ENCODE assay signal across 10 mouse cellular contexts in the genomic region with DNA sequence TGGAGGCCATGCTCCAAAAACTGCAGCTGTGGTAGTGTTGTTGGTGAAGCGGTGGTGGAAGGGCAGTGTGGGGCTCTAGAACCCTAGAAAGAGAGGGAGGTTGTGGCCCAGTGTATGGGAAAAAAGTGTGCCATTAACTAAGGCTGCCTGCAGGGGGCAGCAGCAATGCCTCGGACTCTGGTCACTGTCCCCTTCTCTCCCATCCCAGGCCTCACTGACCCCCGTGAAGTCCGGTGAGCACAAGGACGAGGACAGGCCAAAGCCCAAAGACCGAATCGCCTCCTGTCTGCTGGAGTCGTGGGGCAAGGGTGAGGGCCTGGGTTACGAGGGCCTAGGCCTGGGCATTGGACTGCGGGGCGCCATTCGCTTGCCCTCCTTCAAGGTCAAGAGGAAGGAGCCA. TPM values are rescaled to one million over a fixed set of nuclear protein-coding genes. Genes with fewer than 3 reads are reported as not detected.
A peak's percentile ranks its signal among the peaks of the same experiment; 100 is the strongest.
DNase-seq lines count a peak whose midpoint lies in the region; ATAC-seq and TF ChIP-seq lines count a peak whose summit lies in the region.
"Had no signal": no experiment of that assay in that cellular context is flagged by ENCODE, and none has a peak within 500 bp of the region (broad histone marks: within the 10 kb centered on the region; RNA-seq: fewer than 3 reads in every experiment).

No protein-coding gene starts in this region.

- H3K9me3 ChIP-seq in lung, postnatal 0 days (ENCODE audit: low read length): no peaks in the 10 kb centered on the region

- H3K27me3 ChIP-seq in lung, postnatal 0 days (replicated peaks; ENCODE audit: insufficient read depth, low read length): no peaks in the 10 kb centered on the region

- ATAC-seq in lung, postnatal 0 days: no peak

- no peak overlapping the region for H3K4me2 ChIP-seq in lung, postnatal 0 days (replicated peaks; ENCODE audit: low read depth, low read length)

- no peak for TF ChIP-seq POLR2A in olfactory bulb, adult 2 months (IDR thresholded peaks at IDR 0.05; ENCODE audit: insufficient read depth, low read depth, low read length)

- no peak overlapping the region for H3K9ac ChIP-seq in lung, postnatal 0 days (replicated peaks; ENCODE audit: low read depth)

- TF ChIP-seq CTCF in lung, postnatal 0 days (IDR thresholded peaks at IDR 0.05): peak; percentile 64
- TF ChIP-seq CTCF in olfactory bulb, adult 2 months (IDR thresholded peaks at IDR 0.05; ENCODE audit: insufficient read depth, low read depth, low read length): peak; percentile 68; the same call in 1 of the 2 replicates

- no peak overlapping the region for H3K27ac ChIP-seq in lung, postnatal 0 days (ENCODE audit: low read length)
- H3K27ac ChIP-seq in olfactory bulb, adult 2 months (ENCODE audit: insufficient read depth, low read depth, low read length): no peak overlapping the region

- no peak overlapping the region for H3K4me3 ChIP-seq in lung, postnatal 0 days (ENCODE audit: low read depth, low read length)
- H3K4me3 ChIP-seq in olfactory bulb, adult 2 months (ENCODE audit: insufficient read depth, low read depth, low read length): no peak overlapping the region

- peak; percentile 21 for DNase-seq in heart, postnatal 4 days
- DNase-seq in heart, adult 9 months (ENCODE audit: low spot score in 2 of 2): no peak
- DNase-seq in lung, postnatal 0 days (ENCODE audit: low spot score): no peak
- DNase-seq in lung, postnatal 4 days: no peak
- DNase-seq in ZHBTc4 (ENCODE audit: low read depth, low spot score): peak; percentile 48
- DNase-seq in gastrocnemius, adult 8-10 months (ENCODE audit: low spot score in 2 of 2): no peak
- DNase-seq: thymus, postnatal 36 days had no signal

- H3K4me1 ChIP-seq in lung, postnatal 0 days (ENCODE audit: insufficient read depth, low read depth, low read length): no peaks in the 10 kb centered on the region
- H3K4me1 ChIP-seq in olfactory bulb, adult 2 months (ENCODE audit: control insufficient read depth, insufficient read depth, low read length): peaks cover 7% of the 10 kb centered on the region

- WGBS in lung, postnatal 0 days: 84% methylated on average over 12 of the region's 12 CpGs
- WGBS in olfactory bulb, adult 2 months: 85% methylated on average over 12 of the region's 12 CpGs

- H3K36me3 ChIP-seq in lung, postnatal 0 days (ENCODE audit: insufficient read depth, low read length): peaks cover 49% of the 10 kb centered on the region

- TF ChIP-seq EP300 in lung, postnatal 0 days (IDR thresholded peaks at IDR 0.05): no peak

RNA-seq across cellular contexts. Expression of a gene that starts 12.4 kb away (rescaled TPM):
- 10 to 100 TPM; 22.8 to 24.8 TPM for total RNA-seq in heart, postnatal 4 days (2021)
- 61.3 and 62.0 TPM in 2 replicates for polyA plus RNA-seq in lung, postnatal 0 days (2015; fragmentation: Nextera tagmentation; extraction: Ambion mirVana)
- polyA plus RNA-seq in olfactory bulb, adult 2 months (2012; ENCODE audit: insufficient read depth, insufficient read length, low replicate concordance, missing spikeins): not detected in 2 replicates
- total RNA-seq in gastrocnemius, adult 8-10 months (2022): 10 to 100 TPM; 11.4 to 12.8 (median 12.3) TPM

RNA-seq across cellular contexts. Expression of a gene that starts 14.8 kb away (rescaled TPM):
- total RNA-seq in heart, postnatal 4 days (2021): 10 to 100 TPM; 22.2 to 23.0 TPM
- 6.2 and 7.2 TPM in 2 replicates for polyA plus RNA-seq in lung, postnatal 0 days (2015; fragmentation: Nextera tagmentation; extraction: Ambion mirVana)
- polyA plus RNA-seq in olfactory bulb, adult 2 months (2012; ENCODE audit: insufficient read depth, insufficient read length, low replicate concordance, missing spikeins): not detected in 2 replicates
- 10 to 100 TPM in 3 of 4 experiments, 1 to 10 TPM in 1; 8.0 to 10.8 (median 10.5) TPM for total RNA-seq in gastrocnemius, adult 8-10 months (2022)

RNA-seq across cellular contexts. Expression of a gene that starts 24.3 kb away (rescaled TPM):
- total RNA-seq in heart, postnatal 4 days (2021): under 1 TPM; 0.36 to 0.71 TPM
- polyA plus RNA-seq in lung, postnatal 0 days (2015; fragmentation: Nextera tagmentation; extraction: Ambion mirVana): 12.4 and 16.8 TPM in 2 replicates
- not detected in 2 replicates for polyA plus RNA-seq in olfactory bulb, adult 2 months (2012; ENCODE audit: insufficient read depth, insufficient read length, low replicate concordance, missing spikeins)
- total RNA-seq in gastrocnemius, adult 8-10 months (2022): under 1 TPM in 3 of 4 experiments, not detected in 1; 0.24 to 0.36 (median 0.36) TPM

RNA-seq across cellular contexts. Expression of a gene that starts 25.8 kb away (rescaled TPM):
- total RNA-seq in heart, postnatal 4 days (2021): not detected
- 0.19 TPM in 1 of 2 replicates, not detected in the other for polyA plus RNA-seq in lung, postnatal 0 days (2015; fragmentation: Nextera tagmentation; extraction: Ambion mirVana)
- polyA plus RNA-seq in olfactory bulb, adult 2 months (2012; ENCODE audit: insufficient read depth, insufficient read length, low replicate concordance, missing spikeins): not detected in 2 replicates
- 1 to 10 TPM in 1 of 4 experiments, not detected in 3; 1.3 TPM for total RNA-seq in gastrocnemius, adult 8-10 months (2022)
- total RNA-seq: heart, postnatal 25 days; layer of hippocampus, postnatal 25 days had no signal

Comparison
In these comparisons a context has a peak if more than half of its experiments do, and no peak if none do; other contexts are left out.
1. DNase-seq: peak in heart, postnatal 4 days (single experiment) and ZHBTc4 (single experiment); none in heart, adult 9 months (0 of 2), lung, postnatal 0 days (single experiment), lung, postnatal 4 days (0 of 2) and gastrocnemius, adult 8-10 months (0 of 2).